ENCODE assay signal across 8 mouse cellular contexts in the genomic region with DNA sequence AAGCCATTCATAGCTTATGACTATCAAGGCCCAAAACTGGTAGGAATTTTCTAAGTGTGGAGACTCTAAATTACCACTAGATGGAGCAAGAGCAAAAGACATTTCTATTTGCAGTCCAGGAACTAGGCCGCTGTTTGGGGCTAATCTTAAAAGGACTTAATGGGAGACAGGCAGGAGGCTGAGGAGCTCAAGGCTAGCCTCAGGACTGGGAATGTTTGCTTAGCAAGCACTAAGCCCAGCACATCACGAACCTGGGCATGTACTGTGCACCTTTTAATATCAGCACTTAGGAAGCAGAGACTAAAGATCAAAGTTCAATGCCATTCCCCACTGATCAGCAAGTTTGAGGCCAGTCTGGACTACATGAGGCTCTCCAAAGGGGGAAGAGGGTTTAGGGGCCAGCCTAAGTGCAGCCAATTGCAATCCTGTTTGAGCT. TPM values are rescaled to one million over a fixed set of nuclear protein-coding genes. Genes with fewer than 3 reads are reported as not detected.
A peak's percentile ranks its signal among the peaks of the same experiment; 100 is the strongest.
DNase-seq lines count a peak whose midpoint lies in the region; ATAC-seq and TF ChIP-seq lines count a peak whose summit lies in the region.

No protein-coding gene starts in this region.

- 0% methylated on average over 2 of the region's 2 CpGs for WGBS in limb, embryonic 12.5 days
- WGBS in midbrain, embryonic 14.5 days, result 1% methylated on average over 2 of the region's 2 CpGs

- H3K27ac ChIP-seq in left cerebral cortex, adult 2 months, result no peak overlapping the region
- H3K27ac ChIP-seq in limb, embryonic 12.5 days, result peak overlapping the region; percentile 70
- no peak overlapping the region for H3K27ac ChIP-seq in midbrain, embryonic 14.5 days (replicated peaks; ENCODE audit: low read depth, low read length)

- intact Hi-C loops in left cerebral cortex, adult 2 months (cut with DNase I), result loop anchor here (10.0 kb wide), 1 partner anchor 542 kb away; no protein-coding TSS in a partner anchor
- intact Hi-C loops in left cerebral cortex, postnatal 4 days (cut with DNase I), result loop anchor here (10.0 kb wide), 2 partner anchors 452 to 542 kb away; no protein-coding TSS in a partner anchor
- intact Hi-C loops in left cerebral cortex, postnatal 10 days (cut with DNase I), result loop anchor here (10.0 kb wide), 1 partner anchor 542 kb away; no protein-coding TSS in a partner anchor

- no peak overlapping the region for H3K9ac ChIP-seq in limb, embryonic 12.5 days (replicated peaks)
- no peak overlapping the region for H3K9ac ChIP-seq in midbrain, embryonic 14.5 days (replicated peaks; ENCODE audit: low read length)

- ATAC-seq in limb, embryonic 12.5 days (ENCODE audit: insufficient number of reproducible peaks, insufficient read depth, low FRiP score, low TSS enrichment, low read depth), result no peak; the same call in 1 of the 2 replicates
- peak; percentile 41; the same call in 1 of the 2 replicates for ATAC-seq in midbrain, embryonic 14.5 days (ENCODE audit: low FRiP score, low TSS enrichment)

- H3K4me3 ChIP-seq in left cerebral cortex, adult 2 months, result no peak overlapping the region
- H3K4me3 ChIP-seq in limb, embryonic 12.5 days (replicated peaks), result no peak overlapping the region
- H3K4me3 ChIP-seq in midbrain, embryonic 14.5 days (replicated peaks; ENCODE audit: low read depth, low read length), result no peak overlapping the region

- peaks cover 8% of the 10 kb centered on the region for H3K4me1 ChIP-seq in limb, embryonic 12.5 days (replicated peaks)
- no peaks in the 10 kb centered on the region for H3K4me1 ChIP-seq in midbrain, embryonic 14.5 days (ENCODE audit: control insufficient read depth, insufficient read depth, low read length)

- TF ChIP-seq CTCF in left cerebral cortex, adult 2 months (IDR thresholded peaks at IDR 0.05), result peak; percentile 88

- no peak for DNase-seq in left cerebral cortex, adult 2 months (ENCODE audit: extremely low spot score in 1 of 2, low spot score in 2 of 2)
- no peak for DNase-seq in left cerebral cortex, postnatal 4 days
- peak; percentile 82 for DNase-seq in adipocyte (ENCODE audit: low spot score)
- DNase-seq in heart, postnatal 4 days, result peak; percentile 17
- peak; percentile 89 for DNase-seq in midbrain, embryonic 14.5 days
- no peak for DNase-seq in urinary bladder, postnatal 36 days (ENCODE audit: low spot score in 2 of 2)
- no peak for DNase-seq in left cerebral cortex, postnatal 10 days (ENCODE audit: extremely low spot score in 1 of 2, low spot score in 2 of 2)

- H3K27me3 ChIP-seq in limb, embryonic 12.5 days, result no peaks in the 10 kb centered on the region
- no peaks in the 10 kb centered on the region for H3K27me3 ChIP-seq in midbrain, embryonic 14.5 days (ENCODE audit: control insufficient read depth, insufficient read depth, low read length)

- H3K4me2 ChIP-seq in limb, embryonic 12.5 days, result no peak overlapping the region
- no peak overlapping the region for H3K4me2 ChIP-seq in midbrain, embryonic 14.5 days (ENCODE audit: low read length)

- H3K9me3 ChIP-seq in limb, embryonic 12.5 days, result no peaks in the 10 kb centered on the region
- H3K9me3 ChIP-seq in midbrain, embryonic 14.5 days (ENCODE audit: control insufficient read depth, low read length), result no peaks in the 10 kb centered on the region

- no peaks in the 10 kb centered on the region for H3K36me3 ChIP-seq in limb, embryonic 12.5 days
- no peaks in the 10 kb centered on the region for H3K36me3 ChIP-seq in midbrain, embryonic 14.5 days (ENCODE audit: control insufficient read depth, insufficient read depth, low read length)

RNA-seq across cellular contexts. Expression of a gene that starts 7.3 kb away (rescaled TPM):
- 1 to 10 TPM; 1.0 to 1.3 TPM for total RNA-seq in left cerebral cortex, adult 2 months (2021)
- total RNA-seq in left cerebral cortex, postnatal 4 days (2021), result 1 to 10 TPM; 1.0 to 1.5 TPM
- not detected for total RNA-seq in heart, postnatal 4 days (2021)
- 0.10 TPM in 1 of 2 replicates, not detected in the other for polyA plus RNA-seq in limb, embryonic 12.5 days (2016; fragmentation: Nextera tagmentation; extraction: Ambion mirVana)
- 0.15 and 0.38 TPM in 2 replicates for polyA plus RNA-seq in midbrain, embryonic 14.5 days (2014; fragmentation: Nextera tagmentation; extraction: Ambion mirVana)
- total RNA-seq in left cerebral cortex, postnatal 10 days (2021), result under 1 TPM; 0.73 to 0.99 TPM

RNA-seq across cellular contexts. Expression of a gene that starts 9.4 kb away (rescaled TPM):
- total RNA-seq in left cerebral cortex, adult 2 months (2021), result 10 to 100 TPM; 15.2 to 16.6 TPM
- 10 to 100 TPM; 23.3 to 24.4 TPM for total RNA-seq in left cerebral cortex, postnatal 4 days (2021)
- 10 to 100 TPM; 18.5 to 20.0 TPM for total RNA-seq in heart, postnatal 4 days (2021)
- 36.3 and 37.9 TPM in 2 replicates for polyA plus RNA-seq in limb, embryonic 12.5 days (2016; fragmentation: Nextera tagmentation; extraction: Ambion mirVana)
- polyA plus RNA-seq in midbrain, embryonic 14.5 days (2014; fragmentation: Nextera tagmentation; extraction: Ambion mirVana), result 32.8 and 41.8 TPM in 2 replicates
- 10 to 100 TPM; 15.7 to 17.0 TPM for total RNA-seq in left cerebral cortex, postnatal 10 days (2021)

RNA-seq across cellular contexts. Expression of a gene that starts 44.6 kb away (rescaled TPM):
- 1 to 10 TPM; 2.1 to 4.1 TPM for total RNA-seq in left cerebral cortex, adult 2 months (2021)
- total RNA-seq in left cerebral cortex, postnatal 4 days (2021), result 1 to 10 TPM; 5.3 to 6.0 TPM
- total RNA-seq in heart, postnatal 4 days (2021), result 10 to 100 TPM; 31.5 to 36.1 TPM
- 187 TPM in 2 replicates for polyA plus RNA-seq in limb, embryonic 12.5 days (2016; fragmentation: Nextera tagmentation; extraction: Ambion mirVana)
- polyA plus RNA-seq in midbrain, embryonic 14.5 days (2014; fragmentation: Nextera tagmentation; extraction: Ambion mirVana), result 4.6 and 10.1 TPM in 2 replicates
- total RNA-seq in left cerebral cortex, postnatal 10 days (2021), result 1 to 10 TPM; 4.2 to 4.7 TPM

RNA-seq across cellular contexts. Expression of a gene that starts 51.9 kb away (rescaled TPM):
- not detected for total RNA-seq in left cerebral cortex, adult 2 months (2021)
- total RNA-seq in left cerebral cortex, postnatal 4 days (2021), result not detected
- total RNA-seq in heart, postnatal 4 days (2021), result not detected
- not detected in 2 replicates for polyA plus RNA-seq in limb, embryonic 12.5 days (2016; fragmentation: Nextera tagmentation; extraction: Ambion mirVana)
- polyA plus RNA-seq in midbrain, embryonic 14.5 days (2014; fragmentation: Nextera tagmentation; extraction: Ambion mirVana), result not detected in 2 replicates
- not detected for total RNA-seq in left cerebral cortex, postnatal 10 days (2021)

RNA-seq across cellular contexts. Expression of a gene that starts 55.2 kb away (rescaled TPM):
- not detected for total RNA-seq in left cerebral cortex, adult 2 months (2021)
- under 1 TPM in 1 of 2 experiments, not detected in 1; 0.58 TPM for total RNA-seq in left cerebral cortex, postnatal 4 days (2021)
- not detected for total RNA-seq in heart, postnatal 4 days (2021)
- polyA plus RNA-seq in limb, embryonic 12.5 days (2016; fragmentation: Nextera tagmentation; extraction: Ambion mirVana), result 1.5 and 1.7 TPM in 2 replicates
- polyA plus RNA-seq in midbrain, embryonic 14.5 days (2014; fragmentation: Nextera tagmentation; extraction: Ambion mirVana), result 0.82 and 1.1 TPM in 2 replicates
- under 1 TPM; 0.30 to 0.34 TPM for total RNA-seq in left cerebral cortex, postnatal 10 days (2021)

Comparison
In these comparisons a context has a peak if more than half of its experiments do, and no peak if none do; other contexts are left out.
1. DNase-seq: peak in adipocyte (single experiment), heart, postnatal 4 days (single experiment) and midbrain, embryonic 14.5 days (single experiment); none in left cerebral cortex, adult 2 months (0 of 2), left cerebral cortex, postnatal 4 days (single experiment), urinary bladder, postnatal 36 days (0 of 2) and left cerebral cortex, postnatal 10 days (0 of 2).
2. RNA of a gene that starts 44.6 kb away (total RNA-seq): 31.5 to 36.1 TPM in heart, postnatal 4 days; 5.3 to 6.0 TPM in left cerebral cortex, postnatal 4 days, 4.2 to 4.7 TPM in left cerebral cortex, postnatal 10 days and 2.1 to 4.1 TPM in left cerebral cortex, adult 2 months; every median in the first group is over 4 times any median in the second.